Mouse (Mus musculus): ENCODE results near the gene Dcaf5. TPM values are rescaled to one million over a fixed set of nuclear protein-coding genes. Genes with fewer than 3 reads are reported as not detected.
A peak's percentile ranks its signal among the peaks of the same experiment; 100 is the strongest.

Gene Dcaf5
- polyA plus RNA-seq, 1 experiment from 2014 or later = 22.9 TPM

GRCm38 (mm10) chr12:80379393-80379792, 57.0 kb downstream of the Dcaf5 start:
- Histone ChIP-seq H3K9ac (no peak overlapping the region), H3K27ac (peak overlapping the region; percentile 52; the same call in 1 of the 2 replicates), H3K36me3 (peaks cover 33% of the 10 kb centered on the region), H3K9me3 (no peaks in the 10 kb centered on the region), H3K4me1 (peaks cover 6% of the 10 kb centered on the region), H3K27me3 (no peaks in the 10 kb centered on the region), H3K4me3 (no peak overlapping the region), H3K4me2 (replicated peaks) (no peak overlapping the region)
- WGBS = 74% methylated on average over 4 of the region's 4 CpGs
- ATAC-seq (ENCODE audit: insufficient number of reproducible peaks, insufficient read depth, low FRiP score, low TSS enrichment) = no peak

GRCm38 (mm10) chr12:80377604-80378003, 58.8 kb downstream of the Dcaf5 start:
- ATAC-seq (ENCODE audit: insufficient number of reproducible peaks, insufficient read depth, low FRiP score, low TSS enrichment) = no peak
- peaks cover 40% of the 10 kb centered on the region for H3K36me3 ChIP-seq
- no peak overlapping the region for H3K4me2 ChIP-seq (replicated peaks)
- H3K4me3 ChIP-seq = no peak overlapping the region
- H3K27me3 ChIP-seq = no peaks in the 10 kb centered on the region
- peaks cover 6% of the 10 kb centered on the region for H3K4me1 ChIP-seq
- H3K27ac ChIP-seq = no peak overlapping the region
- 37% methylated on average over 1 of the region's 1 CpGs for WGBS
- H3K9me3 ChIP-seq = no peaks in the 10 kb centered on the region
- H3K9ac ChIP-seq = no peak overlapping the region

- no peak for ATAC-seq (ENCODE audit: insufficient number of reproducible peaks, insufficient read depth, low FRiP score, low TSS enrichment)
- Histone ChIP-seq H3K4me1 (peaks cover 6% of the 10 kb centered on the region), H3K36me3 (peaks cover 40% of the 10 kb centered on the region), H3K9me3 (no peaks in the 10 kb centered on the region), H3K27ac (no peak overlapping the region), H3K4me2 (replicated peaks) (no peak overlapping the region), H3K4me3 (no peak overlapping the region), H3K27me3 (no peaks in the 10 kb centered on the region), H3K9ac (no peak overlapping the region)
- 92% methylated on average over 4 of the region's 4 CpGs for WGBS
Observed at GRCm38 (mm10) chr12:80375721-80376120, 60.7 kb downstream of the Dcaf5 start.

DNA sequence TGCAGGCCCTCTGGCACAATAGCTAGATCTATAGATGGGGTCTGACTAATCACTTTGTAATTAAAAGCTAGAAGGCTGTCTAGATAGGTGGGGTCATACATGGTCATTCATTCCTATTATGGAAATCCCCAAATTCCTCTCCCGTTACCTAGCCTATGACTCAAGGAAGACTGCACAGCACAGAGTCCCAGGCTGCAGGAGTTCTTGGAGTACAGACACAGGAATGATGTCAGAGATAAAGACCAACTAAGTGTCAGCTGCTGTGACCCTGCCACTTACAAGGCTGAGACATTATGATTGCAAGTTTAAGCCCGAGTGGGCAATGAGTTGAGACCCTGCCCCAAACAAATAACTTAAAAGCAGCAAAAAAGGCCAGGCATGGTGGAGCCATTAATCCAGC, 61.7 kb downstream of the Dcaf5 start:
- Histone ChIP-seq H3K36me3 (peaks cover 36% of the 10 kb centered on the region), H3K9me3 (no peaks in the 10 kb centered on the region), H3K27me3 (no peaks in the 10 kb centered on the region), H3K4me2 (replicated peaks) (no peak overlapping the region), H3K9ac (no peak overlapping the region), H3K4me1 (no peaks in the 10 kb centered on the region; the same call in 1 of the 2 replicates), H3K27ac (no peak overlapping the region), H3K4me3 (no peak overlapping the region)
- ATAC-seq (ENCODE audit: insufficient number of reproducible peaks, insufficient read depth, low FRiP score, low TSS enrichment) = no peak
- WGBS = 89% methylated on average over 2 of the region's 2 CpGs

GRCm38 (mm10) chr12:80372946-80373345, 63.5 kb downstream of the Dcaf5 start:
- no peaks in the 10 kb centered on the region for H3K4me1 ChIP-seq
- H3K4me3 ChIP-seq = no peak overlapping the region
- no peak overlapping the region for H3K27ac ChIP-seq
- H3K36me3 ChIP-seq = peaks cover 29% of the 10 kb centered on the region
- no peaks in the 10 kb centered on the region for H3K9me3 ChIP-seq
- H3K27me3 ChIP-seq = no peaks in the 10 kb centered on the region
- 94% methylated on average over 8 of the region's 8 CpGs for WGBS
- ATAC-seq (ENCODE audit: insufficient number of reproducible peaks, insufficient read depth, low FRiP score, low TSS enrichment) = no peak
- no peak overlapping the region for H3K9ac ChIP-seq
- H3K4me2 ChIP-seq (replicated peaks) = no peak overlapping the region

DNA sequence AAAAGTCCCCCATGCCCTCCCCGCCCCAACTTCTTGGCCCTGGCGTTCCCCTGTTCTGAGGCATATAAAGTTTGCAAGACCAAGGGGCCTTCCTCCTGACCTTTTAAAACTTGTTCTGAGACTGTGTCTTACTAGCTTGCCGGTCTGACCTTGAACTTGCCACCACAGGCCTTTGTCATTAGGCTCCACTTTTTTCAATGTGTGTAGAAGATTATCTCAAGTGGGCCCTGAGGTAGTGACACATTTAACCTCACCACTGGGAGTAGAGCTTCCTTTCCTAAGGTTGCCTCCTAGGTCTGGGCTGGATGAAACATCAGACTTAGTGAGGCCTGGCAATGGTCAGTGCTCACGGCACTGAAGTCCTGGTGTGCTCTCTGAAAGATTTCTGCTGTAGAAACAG, 69.2 kb downstream of the Dcaf5 start:
- no peaks in the 10 kb centered on the region for H3K27me3 ChIP-seq
- H3K4me2 ChIP-seq (replicated peaks) = no peak overlapping the region
- H3K9me3 ChIP-seq = no peaks in the 10 kb centered on the region
- ATAC-seq (ENCODE audit: insufficient number of reproducible peaks, insufficient read depth, low FRiP score, low TSS enrichment) = no peak
- H3K4me3 ChIP-seq = no peak overlapping the region
- 0 out of 2 replicates have a peak, but pooled peaks cover 7% of the 10 kb centered on the region for H3K36me3 ChIP-seq
- WGBS = 79% methylated on average over 4 of the region's 4 CpGs
- H3K27ac ChIP-seq = peak overlapping the region; percentile 61; the same call in 1 of the 2 replicates
- H3K9ac ChIP-seq = no peak overlapping the region
- peaks cover 20% of the 10 kb centered on the region for H3K4me1 ChIP-seq

GRCm38 (mm10) chr12:80366004-80366480, 70.4 kb downstream of the Dcaf5 start:
- Histone ChIP-seq H3K27ac (peak overlapping the region; percentile 80), H3K9me3 (no peaks in the 10 kb centered on the region), H3K4me3 (no peak overlapping the region), H3K27me3 (no peaks in the 10 kb centered on the region), H3K36me3 (0 out of 2 replicates have a peak, but pooled peaks cover 10% of the 10 kb centered on the region), H3K4me1 (peaks cover 20% of the 10 kb centered on the region), H3K9ac (no peak overlapping the region), H3K4me2 (replicated peaks) (no peak overlapping the region)
- 25% methylated on average over 3 of the region's 3 CpGs for WGBS
- ATAC-seq (ENCODE audit: insufficient number of reproducible peaks, insufficient read depth, low FRiP score, low TSS enrichment) = peak; percentile 35; the same call in 1 of the 2 replicates

DNA sequence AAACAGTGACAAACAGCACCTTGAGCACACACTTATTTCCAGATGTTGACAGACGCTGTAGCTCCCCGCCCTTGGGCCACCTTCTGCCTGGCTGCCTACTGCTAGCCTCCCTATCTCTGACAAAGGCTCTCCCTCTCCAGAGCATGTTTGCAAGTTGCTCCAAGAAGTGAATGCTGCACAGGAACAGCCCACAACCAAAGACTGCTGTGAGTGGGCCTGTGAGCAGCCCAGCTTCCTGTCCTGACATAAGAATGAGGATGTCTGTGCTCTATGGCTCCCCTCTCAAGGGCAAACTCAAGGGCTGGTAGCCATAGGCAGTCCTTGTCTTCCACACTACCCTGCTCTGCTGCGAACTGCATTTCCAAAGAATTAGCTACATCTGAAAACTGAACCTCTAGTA, 71.1 kb downstream of the Dcaf5 start:
- Histone ChIP-seq H3K27me3 (no peaks in the 10 kb centered on the region), H3K4me1 (peaks cover 20% of the 10 kb centered on the region), H3K9me3 (no peaks in the 10 kb centered on the region), H3K4me2 (replicated peaks) (no peak overlapping the region), H3K36me3 (0 out of 2 replicates have a peak, but pooled peaks cover 10% of the 10 kb centered on the region), H3K9ac (no peak overlapping the region), H3K27ac (peak overlapping the region; percentile 80), H3K4me3 (no peak overlapping the region)
- WGBS = 82% methylated on average over 3 of the region's 3 CpGs
- ATAC-seq (ENCODE audit: insufficient number of reproducible peaks, insufficient read depth, low FRiP score, low TSS enrichment) = no peak

DNA sequence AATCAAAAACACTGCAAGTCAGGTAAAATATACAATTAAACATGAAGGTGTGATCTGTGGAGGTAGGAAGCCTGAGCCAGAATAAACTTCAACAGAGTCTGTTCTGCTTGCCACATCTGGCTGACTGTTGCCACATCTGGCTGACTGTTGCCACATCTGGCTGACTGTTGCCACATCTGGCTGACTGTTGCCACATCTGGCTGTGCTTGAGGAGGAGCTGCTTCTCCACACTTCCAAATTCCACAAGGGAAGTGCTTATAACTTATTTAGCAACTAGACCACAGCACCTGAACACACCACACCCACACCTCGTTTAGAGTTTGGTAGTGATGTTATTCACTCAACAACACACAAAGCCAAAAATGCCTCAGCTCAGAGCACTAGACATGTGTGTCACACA, 74.7 kb downstream of the Dcaf5 start:
- no peak overlapping the region for H3K4me2 ChIP-seq (replicated peaks)
- 86% methylated on average over 1 of the region's 1 CpGs for WGBS

DNA sequence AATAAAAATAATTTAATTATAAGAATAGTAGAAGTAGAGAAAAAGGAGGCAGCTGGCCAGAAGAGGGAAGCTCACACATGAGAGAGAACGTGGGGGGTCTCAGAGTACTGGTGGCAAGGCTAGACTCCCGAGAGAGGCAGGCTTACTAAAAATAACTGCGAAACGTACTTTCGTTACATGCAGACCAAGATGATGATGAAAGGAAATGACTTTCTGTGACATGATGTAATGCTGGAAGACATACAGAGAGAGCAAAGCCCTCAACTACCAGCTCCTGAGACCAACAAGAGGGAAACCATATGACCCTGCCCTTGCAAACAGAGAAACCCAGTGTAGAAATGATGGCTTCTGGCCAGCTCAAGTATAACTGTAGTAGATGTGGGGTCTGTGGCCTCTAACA, 76.1 kb downstream of the Dcaf5 start:
- 50% methylated on average over 5 of the region's 5 CpGs for WGBS
- H3K27me3 ChIP-seq = no peaks in the 10 kb centered on the region
- no peak for ATAC-seq (ENCODE audit: insufficient number of reproducible peaks, insufficient read depth, low FRiP score, low TSS enrichment)
- H3K4me2 ChIP-seq (replicated peaks) = no peak overlapping the region
- no peak overlapping the region for H3K4me3 ChIP-seq
- peak overlapping the region; percentile 50; the same call in 1 of the 2 replicates for H3K27ac ChIP-seq
- H3K36me3 ChIP-seq = 0 out of 2 replicates have a peak, but pooled peaks cover 10% of the 10 kb centered on the region
- peaks cover 7% of the 10 kb centered on the region for H3K4me1 ChIP-seq
- no peak overlapping the region for H3K9ac ChIP-seq
- no peaks in the 10 kb centered on the region for H3K9me3 ChIP-seq

More for the DNA sequence above, 74.7 kb downstream of the Dcaf5 start:
- H3K27me3 ChIP-seq = no peaks in the 10 kb centered on the region
- H3K27ac ChIP-seq = no peak overlapping the region
- no peak for ATAC-seq (ENCODE audit: insufficient number of reproducible peaks, insufficient read depth, low FRiP score, low TSS enrichment)
- no peaks in the 10 kb centered on the region for H3K9me3 ChIP-seq
- 0 out of 2 replicates have a peak, but pooled peaks cover 10% of the 10 kb centered on the region for H3K36me3 ChIP-seq
- H3K9ac ChIP-seq = no peak overlapping the region
- H3K4me3 ChIP-seq = no peak overlapping the region
- H3K4me1 ChIP-seq = peaks cover 20% of the 10 kb centered on the region

DNA sequence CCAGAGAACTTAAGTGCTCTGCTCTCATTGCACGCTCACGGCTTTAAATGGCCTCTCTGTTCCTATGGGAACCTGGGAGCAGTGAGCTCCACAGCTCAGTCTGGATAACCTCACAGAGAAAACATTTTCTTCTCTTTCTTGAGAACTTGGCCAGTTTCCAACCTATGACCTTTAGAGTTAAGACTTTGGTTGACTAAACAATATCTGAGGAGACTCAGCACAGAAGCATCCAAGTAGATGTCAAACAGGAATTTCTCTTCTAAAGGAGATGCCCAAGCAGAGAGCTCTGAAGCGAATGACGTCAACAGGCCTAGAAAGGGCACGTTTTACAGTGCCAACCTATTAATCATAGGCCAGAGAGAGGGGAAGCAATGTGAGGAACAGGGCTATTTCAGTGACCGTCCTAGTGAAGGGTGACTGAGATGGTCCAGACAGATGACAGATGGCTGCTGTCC, 91.6 kb downstream of the Dcaf5 start:
- 79% methylated on average over 6 of the region's 6 CpGs for WGBS
- H3K9ac ChIP-seq = no peak overlapping the region
- H3K27ac ChIP-seq = no peak overlapping the region
- no peak for ATAC-seq (ENCODE audit: insufficient number of reproducible peaks, insufficient read depth, low FRiP score, low TSS enrichment)
- no peaks in the 10 kb centered on the region for H3K4me1 ChIP-seq
- H3K9me3 ChIP-seq = no peaks in the 10 kb centered on the region
- peaks cover 6% of the 10 kb centered on the region for H3K36me3 ChIP-seq
- H3K27me3 ChIP-seq = no peaks in the 10 kb centered on the region
- H3K4me2 ChIP-seq (replicated peaks) = no peak overlapping the region
- H3K4me3 ChIP-seq = no peak overlapping the region

DNA sequence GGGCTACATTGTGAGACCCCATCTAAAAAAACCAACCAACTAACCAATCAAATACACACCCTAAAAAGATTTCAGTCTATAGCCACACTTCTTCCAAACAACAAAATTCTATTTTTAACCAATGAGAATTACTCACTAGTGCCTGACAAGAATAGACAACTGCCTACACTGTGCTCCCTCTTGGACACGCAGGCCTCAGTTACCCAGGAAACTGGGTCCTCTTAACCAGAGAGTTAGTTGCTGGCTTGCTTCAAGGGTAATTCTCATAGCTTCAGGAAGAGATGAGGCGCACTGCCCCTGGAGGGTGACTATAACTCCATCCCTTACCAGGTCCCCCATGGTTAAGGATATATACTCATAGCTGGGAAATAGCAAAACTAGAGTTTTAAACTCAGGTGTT, 95.5 kb downstream of the Dcaf5 start:
- no peak overlapping the region for H3K9ac ChIP-seq
- no peaks in the 10 kb centered on the region for H3K9me3 ChIP-seq
- 94% methylated on average over 2 of the region's 2 CpGs for WGBS
- no peak overlapping the region for H3K4me3 ChIP-seq
- no peaks in the 10 kb centered on the region for H3K4me1 ChIP-seq
- no peaks in the 10 kb centered on the region for H3K27me3 ChIP-seq
- peaks cover 34% of the 10 kb centered on the region for H3K36me3 ChIP-seq
- no peak overlapping the region for H3K27ac ChIP-seq
- no peak overlapping the region for H3K4me2 ChIP-seq (replicated peaks)
- ATAC-seq (ENCODE audit: insufficient number of reproducible peaks, insufficient read depth, low FRiP score, low TSS enrichment) = no peak
